Mouse (Mus musculus) hindbrain, postnatal 0 days (tissue): ENCODE data around the gene Traf5. TPM values are rescaled to one million over a fixed set of nuclear protein-coding genes. Genes with fewer than 3 reads are reported as not detected.

ENCODE experiments used
- ATAC-seq: fragments of 200-750 bp; cut with Nextera tagmentation; 2 replicates; pipeline ENCODE4 v1.8.0; 2017; ENCODE audit warnings: mild to moderate bottlenecking, moderate TSS enrichment, moderate library complexity
- DNase-seq: peaks from one replicate; pipeline ENCODE4 v3.0.0-alpha.2; 2015; ENCODE audit warnings: low spot score
- H3K27ac ChIP-seq: fragments of 300-500 bp; sonication (generic); 2 replicates; pipeline ENCODE4 v1.5.1; 2014; ENCODE audit warnings: mild to moderate bottlenecking
- H3K27me3 ChIP-seq: fragments of 300-500 bp; sonication (generic); 2 replicates; pipeline ENCODE4 v1.6.1; 2014; ENCODE audit warnings: low read length, mixed read lengths; ENCODE audit not compliant: insufficient read depth
- H3K36me3 ChIP-seq: fragments of 300-500 bp; sonication (generic); 2 replicates; pipeline ENCODE4 v1.6.1; 2014; ENCODE audit warnings: low read length, mixed read lengths; ENCODE audit not compliant: insufficient read depth
- H3K4me1 ChIP-seq: fragments of 300-500 bp; sonication (generic); 2 replicates; pipeline ENCODE4 v1.6.1; 2014; ENCODE audit warnings: antibody characterized with exemption, low read length, mixed read lengths; ENCODE audit not compliant: insufficient read depth
- H3K4me2 ChIP-seq: fragments of 300-500 bp; sonication (generic); 2 replicates; pipeline ENCODE4 v1.6.1; 2014; ENCODE audit warnings: low read depth, mild to moderate bottlenecking, low read length, moderate library complexity, mixed read lengths
- H3K4me3 ChIP-seq: fragments of 300-500 bp; sonication (generic); 2 replicates; pipeline ENCODE4 v1.5.1; 2014; ENCODE audit warnings: low read length
- H3K9ac ChIP-seq: fragments of 300-500 bp; sonication (generic); replicated peaks from 2 replicates; pipeline ENCODE4 v1.6.1; 2014; ENCODE audit warnings: mild to moderate bottlenecking, low read length, moderate library complexity, mixed read lengths
- H3K9me3 ChIP-seq: fragments of 300-500 bp; sonication (generic); 2 replicates; pipeline ENCODE4 v1.6.1; 2016; ENCODE audit warnings: low read length, mixed read lengths
- CTCF ChIP-seq: IDR thresholded peaks from 2 replicates; pipeline ENCODE4 v1.5.1; 2016; ENCODE audit warnings: antibody characterized with exemption, control low read depth, low read depth
- WGBS: fragments of 180-500 bp; shearing (Covaris S2); extraction: QIAGEN DNeasy Blood & Tissue Kit; methylation state at CpG from one replicate; pipeline ENCODE4 v1.1.7; 2014; 5-methylcytosine and 5-hydroxymethylcytosine counted together
- polyA plus RNA-seq: library from polyadenylated mRNA; unstranded; fragments of >200 nt; fragmentation: Nextera tagmentation; extraction: Ambion mirVana; gene quantifications from 2 replicates; pipeline ENCODE4 v1.2.1, GENCODE M21; 2015
- total RNA-seq: library from RNA; depleted of rRNA; stranded (reverse); fragments of >200 nt; gene quantifications from 2 replicates; pipeline ENCODE4 v1.2.3, GENCODE M21; 2014

The Traf5 gene
- total and polyA plus RNA-seq, 2 experiments from 2014 or later: 1.4 to 7.3 TPM

GRCm38 (mm10) chr1:192130202-192130601 is 37.8 kb upstream of the Traf5 start:
- Histone ChIP-seq H3K36me3 (peaks cover 7% of the 10 kb centered on the region), H3K4me1 (no peaks in the 10 kb centered on the region), H3K4me2 (no peak overlapping the region), H3K4me3 (no peak overlapping the region), H3K9me3 (no peaks in the 10 kb centered on the region), H3K27ac (no peak overlapping the region), H3K27me3 (no peaks in the 10 kb centered on the region), H3K9ac (no peak overlapping the region)
- ATAC-seq (no peak), DNase-seq (no peak)
- no peak for TF ChIP-seq CTCF
- WGBS: 94% methylated on average over 1 of the region's 1 CpGs

GRCm38 (mm10) chr1:192128343-192128742 is 36.0 kb upstream of the Traf5 start:
- no peak for TF ChIP-seq CTCF
- H3K36me3 ChIP-seq: peaks cover 17% of the 10 kb centered on the region
- DNase-seq (no peak), ATAC-seq (no peak)
- no peak overlapping the region for H3K4me3 ChIP-seq
- H3K9me3 ChIP-seq: no peaks in the 10 kb centered on the region
- H3K4me2 ChIP-seq: no peak overlapping the region
- H3K4me1 ChIP-seq: no peaks in the 10 kb centered on the region
- no peak overlapping the region for H3K27ac ChIP-seq
- H3K27me3 ChIP-seq: no peaks in the 10 kb centered on the region
- WGBS: 94% methylated on average over 8 of the region's 8 CpGs
- H3K9ac ChIP-seq: no peak overlapping the region

GRCm38 (mm10) chr1:192125761-192126160 is 33.4 kb upstream of the Traf5 start:
- Histone ChIP-seq H3K36me3 (peaks cover 32% of the 10 kb centered on the region), H3K27me3 (no peaks in the 10 kb centered on the region), H3K4me1 (no peaks in the 10 kb centered on the region), H3K4me2 (no peak overlapping the region), H3K4me3 (no peak overlapping the region), H3K9me3 (no peaks in the 10 kb centered on the region), H3K9ac (no peak overlapping the region), H3K27ac (no peak overlapping the region)
- WGBS: 80% methylated on average over 6 of the region's 6 CpGs
- TF ChIP-seq CTCF: no peak
- ATAC-seq: no peak
- no peak for DNase-seq

GRCm38 (mm10) chr1:192116262-192116661 is 23.9 kb upstream of the Traf5 start:
- H3K27ac ChIP-seq: no peak overlapping the region
- WGBS: 88% methylated on average over 6 of the region's 6 CpGs
- H3K4me1 ChIP-seq: no peaks in the 10 kb centered on the region
- H3K9ac ChIP-seq: no peak overlapping the region
- no peaks in the 10 kb centered on the region for H3K27me3 ChIP-seq
- no peak for TF ChIP-seq CTCF
- H3K9me3 ChIP-seq: no peaks in the 10 kb centered on the region
- ATAC-seq (no peak), DNase-seq (no peak)
- peaks cover 60% of the 10 kb centered on the region for H3K36me3 ChIP-seq
- H3K4me2 ChIP-seq: no peak overlapping the region
- H3K4me3 ChIP-seq: no peak overlapping the region

GRCm38 (mm10) chr1:192115378-192115777 is 23.0 kb upstream of the Traf5 start:
- peaks cover 57% of the 10 kb centered on the region for H3K36me3 ChIP-seq
- no peak for DNase-seq

DNA sequence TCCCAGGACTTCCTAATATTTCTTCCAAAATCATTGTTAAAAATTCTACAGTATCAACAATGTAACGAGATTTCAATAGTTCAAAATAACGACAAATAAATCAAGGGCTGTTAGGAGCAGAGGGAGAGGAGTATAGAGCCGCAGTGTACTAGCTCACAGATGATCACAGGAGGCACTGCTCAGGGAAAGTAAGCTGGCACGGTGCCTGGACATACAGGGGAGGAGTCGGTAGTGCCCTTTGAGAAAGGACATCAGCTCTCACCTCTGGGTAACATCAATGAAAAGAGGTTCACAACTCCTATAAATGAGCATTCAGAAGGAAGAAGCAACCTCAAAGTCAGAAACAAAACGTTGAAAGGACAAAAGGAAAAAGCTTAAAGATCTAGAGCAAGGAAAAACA is 16.8 kb upstream of the Traf5 start:
- H3K4me1 ChIP-seq: no peaks in the 10 kb centered on the region
- no peak overlapping the region for H3K27ac ChIP-seq
- TF ChIP-seq CTCF: no peak
- 54% methylated on average over 6 of the region's 6 CpGs for WGBS
- no peak overlapping the region for H3K4me2 ChIP-seq
- H3K9ac ChIP-seq: no peak overlapping the region
- H3K36me3 ChIP-seq: peaks cover 38% of the 10 kb centered on the region
- H3K4me3 ChIP-seq: no peak overlapping the region
- DNase-seq (no peak), ATAC-seq (no peak)
- no peaks in the 10 kb centered on the region for H3K9me3 ChIP-seq
- H3K27me3 ChIP-seq: no peaks in the 10 kb centered on the region

More at GRCm38 (mm10) chr1:192115378-192115777, 23.0 kb upstream of the Traf5 start:
- Histone ChIP-seq H3K27ac (no peak overlapping the region), H3K4me1 (no peaks in the 10 kb centered on the region), H3K4me3 (no peak overlapping the region), H3K9ac (no peak overlapping the region), H3K27me3 (no peaks in the 10 kb centered on the region), H3K9me3 (no peaks in the 10 kb centered on the region), H3K4me2 (no peak overlapping the region)
- TF ChIP-seq CTCF: no peak
- ATAC-seq: no peak
- WGBS: 100% methylated on average over 1 of the region's 1 CpGs

DNA sequence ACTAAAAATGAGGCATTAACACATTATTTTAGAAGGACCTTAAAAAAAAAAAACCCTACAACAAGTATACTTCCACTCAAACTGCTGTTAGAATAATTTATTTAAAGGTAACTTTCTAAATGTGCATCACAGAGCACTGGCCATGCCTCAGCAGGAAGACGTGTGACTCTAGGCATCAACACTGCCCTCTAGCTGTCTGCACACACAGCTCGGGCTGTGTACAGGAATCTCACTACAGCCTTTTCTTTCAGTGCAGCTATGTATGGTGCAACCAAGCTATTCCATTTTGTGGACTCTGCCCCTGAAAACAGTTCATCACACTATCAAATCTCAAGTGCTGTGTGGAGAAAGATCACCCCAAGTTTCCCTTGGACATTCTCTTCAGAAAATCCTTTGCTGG is 15.0 kb upstream of the Traf5 start:
- no peak overlapping the region for H3K27ac ChIP-seq
- no peaks in the 10 kb centered on the region for H3K4me1 ChIP-seq
- no peak overlapping the region for H3K4me3 ChIP-seq
- TF ChIP-seq CTCF: peak; percentile 75
- H3K36me3 ChIP-seq: peaks cover 40% of the 10 kb centered on the region
- ATAC-seq (peak; percentile 80; the same call in 1 of the 2 replicates), DNase-seq (peak; percentile 62)
- no peaks in the 10 kb centered on the region for H3K27me3 ChIP-seq
- H3K9ac ChIP-seq: no peak overlapping the region
- no peak overlapping the region for H3K4me2 ChIP-seq
- H3K9me3 ChIP-seq: no peaks in the 10 kb centered on the region
- 14% methylated on average over 2 of the region's 2 CpGs for WGBS
